Mouse (Mus musculus): ENCODE results near the gene Olfr1427. TPM values are rescaled to one million over a fixed set of nuclear protein-coding genes. Genes with fewer than 3 reads are reported as not detected.
"Not testable (repeated sequence)": the region's sequence is repeated elsewhere in the genome, so short reads cannot be mapped to it uniquely, and the experiment has no call there.

Olfr1427 gene
- total and polyA plus RNA-seq, 3 experiments = not detected

- in situ Hi-C loops (cut with MboI; ENCODE audit: low pct_ligation_motif_present, low pct_unique_long_range_greater_than_20kb, low sequenced_read_pairs); H3K4me2 ChIP-seq (ENCODE audit: insufficient read depth, low read depth, poor library complexity, severe bottlenecking); H3K36me3 ChIP-seq (replicated peaks in 1 of 2; ENCODE audit: control insufficient read depth in 1 of 2, insufficient read depth in 1 of 2, low read length in 1 of 2); dilution Hi-C loops (cut with MboI; ENCODE audit: extremely low pct_ligation_motif_present, extremely low pct_unique_long_range_greater_than_20kb, low sequenced_read_pairs); H3K27me3 ChIP-seq (replicated peaks); DNase-seq (ENCODE audit: extremely low read depth); H3K9ac ChIP-seq (ENCODE audit: insufficient read depth, low read depth); H3K27ac ChIP-seq (ENCODE audit: insufficient read depth, low read depth); H3K79me2 ChIP-seq (replicated peaks; ENCODE audit: control insufficient read depth, extremely low read depth, insufficient read depth, poor library complexity, severe bottlenecking); H3K4me3 ChIP-seq (replicated peaks in 1 of 3; ENCODE audit: low read depth in 2 of 3, low read length in 2 of 3, poor library complexity in 1 of 3); H3K9me3 ChIP-seq (replicated peaks; ENCODE audit: low read length); H3K4me1 ChIP-seq (ENCODE audit: control insufficient read depth in 1 of 2, insufficient read depth in 2 of 2): not testable (repeated sequence)
These were observed 25.5 kb downstream of the Olfr1427 start, which contains the start of gene Olfr1425 for GRCm38 (mm10) chr19:12077631-12078030. TSS of gene Olfr1425 (minus strand) at chr19:12077731.

GRCm38 (mm10) chr19:12069546-12069945 is 33.6 kb downstream of the Olfr1427 start:
- in situ Hi-C loops (cut with MboI; ENCODE audit: low pct_ligation_motif_present, low pct_unique_long_range_greater_than_20kb, low sequenced_read_pairs); H3K4me2 ChIP-seq (ENCODE audit: insufficient read depth, low read depth, poor library complexity, severe bottlenecking); dilution Hi-C loops (cut with MboI; ENCODE audit: extremely low pct_ligation_motif_present, extremely low pct_unique_long_range_greater_than_20kb, low sequenced_read_pairs): not testable (repeated sequence)

GRCm38 (mm10) chr19:12067806-12068205 is 35.3 kb downstream of the Olfr1427 start:
- in situ Hi-C loops (cut with MboI; ENCODE audit: low pct_ligation_motif_present, low pct_unique_long_range_greater_than_20kb, low sequenced_read_pairs); H3K4me1 ChIP-seq (ENCODE audit: control insufficient read depth in 1 of 2, insufficient read depth in 2 of 2); DNase-seq (ENCODE audit: extremely low read depth); H3K27ac ChIP-seq (ENCODE audit: insufficient read depth, low read depth); H3K4me3 ChIP-seq (replicated peaks in 1 of 3; ENCODE audit: low read depth in 2 of 3, low read length in 2 of 3, poor library complexity in 1 of 3); H3K4me2 ChIP-seq (ENCODE audit: insufficient read depth, low read depth, poor library complexity, severe bottlenecking); H3K79me2 ChIP-seq (replicated peaks; ENCODE audit: control insufficient read depth, extremely low read depth, insufficient read depth, poor library complexity, severe bottlenecking); H3K9ac ChIP-seq (ENCODE audit: insufficient read depth, low read depth); dilution Hi-C loops (cut with MboI; ENCODE audit: extremely low pct_ligation_motif_present, extremely low pct_unique_long_range_greater_than_20kb, low sequenced_read_pairs); H3K36me3 ChIP-seq (replicated peaks in 1 of 2; ENCODE audit: control insufficient read depth in 1 of 2, insufficient read depth in 1 of 2, low read length in 1 of 2); H3K9me3 ChIP-seq (replicated peaks; ENCODE audit: low read length); H3K27me3 ChIP-seq (replicated peaks): not testable (repeated sequence)

More at GRCm38 (mm10) chr19:12069546-12069945, 33.6 kb downstream of the Olfr1427 start:
- DNase-seq (ENCODE audit: extremely low read depth); H3K27ac ChIP-seq (ENCODE audit: insufficient read depth, low read depth); H3K36me3 ChIP-seq (replicated peaks in 1 of 2; ENCODE audit: control insufficient read depth in 1 of 2, insufficient read depth in 1 of 2, low read length in 1 of 2); H3K4me1 ChIP-seq (ENCODE audit: control insufficient read depth in 1 of 2, insufficient read depth in 2 of 2); H3K9ac ChIP-seq (ENCODE audit: insufficient read depth, low read depth); H3K4me3 ChIP-seq (replicated peaks in 1 of 3; ENCODE audit: low read depth in 2 of 3, low read length in 2 of 3, poor library complexity in 1 of 3); H3K79me2 ChIP-seq (replicated peaks; ENCODE audit: control insufficient read depth, extremely low read depth, insufficient read depth, poor library complexity, severe bottlenecking); H3K27me3 ChIP-seq (replicated peaks); H3K9me3 ChIP-seq (replicated peaks; ENCODE audit: low read length): not testable (repeated sequence)

- H3K4me1 ChIP-seq (ENCODE audit: control insufficient read depth in 1 of 2, insufficient read depth in 2 of 2); H3K9ac ChIP-seq (ENCODE audit: insufficient read depth, low read depth); H3K36me3 ChIP-seq (replicated peaks in 1 of 2; ENCODE audit: control insufficient read depth in 1 of 2, insufficient read depth in 1 of 2, low read length in 1 of 2); H3K27me3 ChIP-seq (replicated peaks); H3K9me3 ChIP-seq (replicated peaks; ENCODE audit: low read length); dilution Hi-C loops (cut with MboI; ENCODE audit: extremely low pct_ligation_motif_present, extremely low pct_unique_long_range_greater_than_20kb, low sequenced_read_pairs); H3K79me2 ChIP-seq (replicated peaks; ENCODE audit: control insufficient read depth, extremely low read depth, insufficient read depth, poor library complexity, severe bottlenecking); H3K27ac ChIP-seq (ENCODE audit: insufficient read depth, low read depth); in situ Hi-C loops (cut with MboI; ENCODE audit: low pct_ligation_motif_present, low pct_unique_long_range_greater_than_20kb, low sequenced_read_pairs); DNase-seq (ENCODE audit: extremely low read depth); H3K4me3 ChIP-seq (replicated peaks in 1 of 3; ENCODE audit: low read depth in 2 of 3, low read length in 2 of 3, poor library complexity in 1 of 3); H3K4me2 ChIP-seq (ENCODE audit: insufficient read depth, low read depth, poor library complexity, severe bottlenecking): not testable (repeated sequence)
These were observed 40.6 kb downstream of the Olfr1427 start, which contains the start of gene Olfr1424 for GRCm38 (mm10) chr19:12062582-12062981. TSS of gene Olfr1424 (minus strand) at chr19:12062682.

Other genes starting within 250 kb of the Olfr1427 start
- not detected in 2 replicates for gene Olfr1418, start 242.3 kb downstream of the Olfr1427 start, total RNA-seq (2012; rRNA removed)
- gene Olfr1418, start 242.3 kb downstream of the Olfr1427 start, total RNA-seq (2014; rRNA removed) = not detected in 2 replicates
- gene Olfr1418, start 242.3 kb downstream of the Olfr1427 start, polyA plus RNA-seq (2012; ENCODE audit: insufficient read length, low read depth) = not detected in 2 replicates
- gene Olfr1419, start 228.2 kb downstream of the Olfr1427 start, total RNA-seq (2012; rRNA removed) = not detected in 2 replicates
- gene Olfr1419, start 228.2 kb downstream of the Olfr1427 start, total RNA-seq (2014; rRNA removed) = not detected in 2 replicates
- gene Olfr1419, start 228.2 kb downstream of the Olfr1427 start, polyA plus RNA-seq (2012; ENCODE audit: insufficient read length, low read depth) = not detected in 2 replicates
- gene Olfr1420, start 216.8 kb downstream of the Olfr1427 start, total RNA-seq (2012; rRNA removed) = not detected in 2 replicates
- not detected in 2 replicates for gene Olfr1420, start 216.8 kb downstream of the Olfr1427 start, total RNA-seq (2014; rRNA removed)
- not detected in 2 replicates for gene Olfr1420, start 216.8 kb downstream of the Olfr1427 start, polyA plus RNA-seq (2012; ENCODE audit: insufficient read length, low read depth)
- gene Patl1, start 190.9 kb downstream of the Olfr1427 start, total RNA-seq (2012; rRNA removed) = 8.2 and 8.5 TPM in 2 replicates
- gene Patl1, start 190.9 kb downstream of the Olfr1427 start, total RNA-seq (2014; rRNA removed) = 10.0 and 12.0 TPM in 2 replicates
- gene Patl1, start 190.9 kb downstream of the Olfr1427 start, polyA plus RNA-seq (2012; ENCODE audit: insufficient read length, low read depth) = 35.9 and 40.8 TPM in 2 replicates
- gene Osbp, start 137.4 kb downstream of the Olfr1427 start, total RNA-seq (2012; rRNA removed) = 17.7 and 20.6 TPM in 2 replicates
- gene Osbp, start 137.4 kb downstream of the Olfr1427 start, total RNA-seq (2014; rRNA removed) = 21.1 and 21.4 TPM in 2 replicates
- 24.7 and 25.0 TPM in 2 replicates for gene Osbp, start 137.4 kb downstream of the Olfr1427 start, polyA plus RNA-seq (2012; ENCODE audit: insufficient read length, low read depth)
- gene Olfr1423, start 62.0 kb downstream of the Olfr1427 start, total RNA-seq (2012; rRNA removed) = under 0.01 TPM in 1 of 2 replicates, not detected in the other
- not detected in 2 replicates for gene Olfr1423, start 62.0 kb downstream of the Olfr1427 start, total RNA-seq (2014; rRNA removed)
- gene Olfr1423, start 62.0 kb downstream of the Olfr1427 start, polyA plus RNA-seq (2012; ENCODE audit: insufficient read length, low read depth) = 0.04 and 0.07 TPM in 2 replicates
- gene Olfr1424, start 40.7 kb downstream of the Olfr1427 start, total RNA-seq (2012; rRNA removed) = not detected in 2 replicates
- gene Olfr1424, start 40.7 kb downstream of the Olfr1427 start, total RNA-seq (2014; rRNA removed) = not detected in 2 replicates
- gene Olfr1424, start 40.7 kb downstream of the Olfr1427 start, polyA plus RNA-seq (2012; ENCODE audit: insufficient read length, low read depth) = not detected in 2 replicates
- not detected in 2 replicates for gene Olfr1425, start 25.6 kb downstream of the Olfr1427 start, total RNA-seq (2012; rRNA removed)
- gene Olfr1425, start 25.6 kb downstream of the Olfr1427 start, total RNA-seq (2014; rRNA removed) = not detected in 2 replicates
- gene Olfr1425, start 25.6 kb downstream of the Olfr1427 start, polyA plus RNA-seq (2012; ENCODE audit: insufficient read length, low read depth) = not detected in 2 replicates
- not detected in 2 replicates for gene Olfr1426, start 11.3 kb downstream of the Olfr1427 start, total RNA-seq (2012; rRNA removed)
- gene Olfr1426, start 11.3 kb downstream of the Olfr1427 start, total RNA-seq (2014; rRNA removed) = not detected in 2 replicates
- gene Olfr1426, start 11.3 kb downstream of the Olfr1427 start, polyA plus RNA-seq (2012; ENCODE audit: insufficient read length, low read depth) = not detected in 2 replicates
- gene Olfr1428, start 12.6 kb upstream of the Olfr1427 start, total RNA-seq (2012; rRNA removed) = not detected in 2 replicates
- not detected in 2 replicates for gene Olfr1428, start 12.6 kb upstream of the Olfr1427 start, total RNA-seq (2014; rRNA removed)
- not detected in 2 replicates for gene Olfr1428, start 12.6 kb upstream of the Olfr1427 start, polyA plus RNA-seq (2012; ENCODE audit: insufficient read length, low read depth)
- gene Olfr76, start 19.9 kb upstream of the Olfr1427 start, total RNA-seq (2012; rRNA removed) = not detected in 2 replicates
- gene Olfr76, start 19.9 kb upstream of the Olfr1427 start, total RNA-seq (2014; rRNA removed) = not detected in 2 replicates
- not detected in 2 replicates for gene Olfr76, start 19.9 kb upstream of the Olfr1427 start, polyA plus RNA-seq (2012; ENCODE audit: insufficient read length, low read depth)
- not detected in 2 replicates for gene Olfr1555-ps1, start 66.8 kb upstream of the Olfr1427 start, total RNA-seq (2012; rRNA removed)
- gene Olfr1555-ps1, start 66.8 kb upstream of the Olfr1427 start, total RNA-seq (2014; rRNA removed) = not detected in 2 replicates
- gene Olfr1555-ps1, start 66.8 kb upstream of the Olfr1427 start, polyA plus RNA-seq (2012; ENCODE audit: insufficient read length, low read depth) = not detected in 2 replicates
- gene Olfr1431, start 97.3 kb upstream of the Olfr1427 start, total RNA-seq (2012; rRNA removed) = not detected in 2 replicates
- not detected in 2 replicates for gene Olfr1431, start 97.3 kb upstream of the Olfr1427 start, total RNA-seq (2014; rRNA removed)
- gene Olfr1431, start 97.3 kb upstream of the Olfr1427 start, polyA plus RNA-seq (2012; ENCODE audit: insufficient read length, low read depth) = not detected in 2 replicates
- not detected in 2 replicates for gene Olfr1432, start 129.3 kb upstream of the Olfr1427 start, total RNA-seq (2012; rRNA removed)
- gene Olfr1432, start 129.3 kb upstream of the Olfr1427 start, total RNA-seq (2014; rRNA removed) = not detected in 2 replicates
- gene Olfr1432, start 129.3 kb upstream of the Olfr1427 start, polyA plus RNA-seq (2012; ENCODE audit: insufficient read length, low read depth) = not detected in 2 replicates
- gene Olfr262, start 138.3 kb upstream of the Olfr1427 start, total RNA-seq (2012; rRNA removed) = not detected in 2 replicates
- not detected in 2 replicates for gene Olfr262, start 138.3 kb upstream of the Olfr1427 start, total RNA-seq (2014; rRNA removed)
- not detected in 2 replicates for gene Olfr262, start 138.3 kb upstream of the Olfr1427 start, polyA plus RNA-seq (2012; ENCODE audit: insufficient read length, low read depth)
- gene Olfr235, start 157.7 kb upstream of the Olfr1427 start, total RNA-seq (2012; rRNA removed) = not detected in 2 replicates
- gene Olfr235, start 157.7 kb upstream of the Olfr1427 start, total RNA-seq (2014; rRNA removed) = not detected in 2 replicates
- gene Olfr235, start 157.7 kb upstream of the Olfr1427 start, polyA plus RNA-seq (2012; ENCODE audit: insufficient read length, low read depth) = not detected in 2 replicates
- gene Olfr1434, start 176.5 kb upstream of the Olfr1427 start, total RNA-seq (2012; rRNA removed) = not detected in 2 replicates
- gene Olfr1434, start 176.5 kb upstream of the Olfr1427 start, total RNA-seq (2014; rRNA removed) = not detected in 2 replicates
- gene Olfr1434, start 176.5 kb upstream of the Olfr1427 start, polyA plus RNA-seq (2012; ENCODE audit: insufficient read length, low read depth) = not detected in 2 replicates
- not detected in 2 replicates for gene Olfr1436, start 195.8 kb upstream of the Olfr1427 start, total RNA-seq (2012; rRNA removed)
- not detected in 2 replicates for gene Olfr1436, start 195.8 kb upstream of the Olfr1427 start, total RNA-seq (2014; rRNA removed)
- not detected in 2 replicates for gene Olfr1436, start 195.8 kb upstream of the Olfr1427 start, polyA plus RNA-seq (2012; ENCODE audit: insufficient read length, low read depth)
- gene Olfr1437, start 221.8 kb upstream of the Olfr1427 start, total RNA-seq (2012; rRNA removed) = not detected in 2 replicates
- not detected in 2 replicates for gene Olfr1437, start 221.8 kb upstream of the Olfr1427 start, total RNA-seq (2014; rRNA removed)
- not detected in 2 replicates for gene Olfr1437, start 221.8 kb upstream of the Olfr1427 start, polyA plus RNA-seq (2012; ENCODE audit: insufficient read length, low read depth)
- not detected in 2 replicates for gene Olfr1438-ps1, start 232.6 kb upstream of the Olfr1427 start, total RNA-seq (2012; rRNA removed)
- not detected in 2 replicates for gene Olfr1438-ps1, start 232.6 kb upstream of the Olfr1427 start, total RNA-seq (2014; rRNA removed)
- gene Olfr1438-ps1, start 232.6 kb upstream of the Olfr1427 start, polyA plus RNA-seq (2012; ENCODE audit: insufficient read length, low read depth) = not detected in 2 replicates

All from CH12.LX (cell line).